Mouse (Mus musculus) liver, embryonic 14.5 days (tissue): ENCODE results near the gene Smco3. TPM values are rescaled to one million over a fixed set of nuclear protein-coding genes. Genes with fewer than 3 reads are reported as not detected.

ENCODE experiments used
- ATAC-seq: fragments of 200-750 bp; cut with Nextera tagmentation; 2 replicates; pipeline ENCODE4 v1.8.0; 2017; ENCODE audit warnings: moderate number of reproducible peaks, mild to moderate bottlenecking, moderate library complexity; ENCODE audit not compliant: insufficient read depth
- DNase-seq, 3 experiments: peaks; one replicate each; pipeline ENCODE4 v3.0.0-alpha.2; 2012 to 2013; ENCODE audit warnings: low read depth in 3 of 3, low spot score in 3 of 3
- H3K27ac ChIP-seq: fragments of 300-500 bp; sonication (generic); 2 replicates; pipeline ENCODE4 v1.5.1; 2014; ENCODE audit warnings: moderate library complexity, mild to moderate bottlenecking, control low read depth, inconsistent platforms
- H3K27me3 ChIP-seq: fragments of 300-500 bp; sonication (generic); 2 replicates; pipeline ENCODE4 v1.6.1; 2014; ENCODE audit warnings: mild to moderate bottlenecking, low read length, moderate library complexity; ENCODE audit not compliant: control insufficient read depth, insufficient read depth
- H3K36me3 ChIP-seq: fragments of 300-500 bp; sonication (generic); replicated peaks from 2 replicates; pipeline ENCODE4 v1.6.1; 2014; ENCODE audit warnings: low read depth; ENCODE audit not compliant: control insufficient read depth, insufficient read depth
- H3K4me1 ChIP-seq, 2 experiments: fragments of 200-500 bp in 1 of 2; fragments of 300-500 bp in 1 of 2; sonication (generic) in 1 of 2; replicated peaks; 2 replicates each; pipeline ENCODE4 v1.6.1; 2012 to 2014; ENCODE audit warnings: antibody characterized with exemption in 1 of 2, inconsistent platforms in 1 of 2, low read length in 1 of 2; ENCODE audit not compliant: control insufficient read depth in 2 of 2, insufficient read depth in 2 of 2
- H3K4me2 ChIP-seq: fragments of 300-500 bp; sonication (generic); 2 replicates; pipeline ENCODE4 v1.6.1; 2014; ENCODE audit warnings: low read depth, mild to moderate bottlenecking, control low read depth, moderate library complexity
- H3K4me3 ChIP-seq, 2 experiments: fragments of 200-500 bp in 1 of 2; fragments of 300-500 bp in 1 of 2; sonication (generic) in 1 of 2; 2 replicates each; pipeline ENCODE4 v1.5.1; 2012 to 2014; ENCODE audit warnings: low read depth in 2 of 2, low read length in 2 of 2, mild to moderate bottlenecking in 2 of 2, control low read depth in 1 of 2, inconsistent platforms in 1 of 2, moderate library complexity in 1 of 2; ENCODE audit not compliant: insufficient read depth in 1 of 2
- H3K9ac ChIP-seq: fragments of 300-500 bp; sonication (generic); replicated peaks from 2 replicates; pipeline ENCODE4 v1.6.1; 2014; ENCODE audit warnings: mild to moderate bottlenecking, control low read depth, moderate library complexity
- H3K9me3 ChIP-seq: fragments of 300-500 bp; sonication (generic); 2 replicates; pipeline ENCODE4 v1.6.1; 2016; ENCODE audit warnings: low read length, mixed read lengths; ENCODE audit not compliant: control insufficient read depth
- CTCF ChIP-seq: IDR thresholded peaks from 2 replicates; pipeline ENCODE4 v1.5.1; 2016; ENCODE audit warnings: antibody characterized with exemption, low read depth, control low read depth
- EP300 ChIP-seq: IDR thresholded peaks from 2 replicates; pipeline ENCODE4 v1.6.1; 2016; ENCODE audit warnings: antibody characterized with exemption, low read depth
- WGBS: fragments of 180-500 bp; shearing (Covaris S2); extraction: QIAGEN DNeasy Blood & Tissue Kit; methylation state at CpG from one replicate; pipeline ENCODE4 v1.1.7; 2014; ENCODE audit not compliant: insufficient replicate concordance; 5-methylcytosine and 5-hydroxymethylcytosine counted together
- polyA plus RNA-seq, 2 experiments: library from polyadenylated mRNA; depleted of rRNA in 1 of 2; stranded (reverse) in 1 of 2; unstranded in 1 of 2; fragments of >200 nt; fragmentation: Nextera tagmentation in 1 of 2; extraction: Ambion mirVana in 1 of 2; gene quantifications; 2 replicates each; pipeline versions ENCODE4 v1.2.1 to v1.2.3; 2012 to 2014

Smco3 gene
- polyA plus RNA-seq, 2 experiments, result 0.11 TPM; not detected in 1

GRCm38 (mm10) chr6:136855183-136855582 lies 19.9 kb upstream of the Smco3 start:
- Histone ChIP-seq H3K9me3 (no peaks in the 10 kb centered on the region), H3K27me3 (no peaks in the 10 kb centered on the region), H3K9ac (peak overlapping the region; percentile 90), H3K4me2 (peak overlapping the region; percentile 67), H3K27ac (peak overlapping the region; percentile 99), H3K36me3 (peaks cover 54% of the 10 kb centered on the region), H3K4me3 (peak overlapping the region; percentile 73 to 97), H3K4me1 (peaks cover 37 to 47% of the 10 kb centered on the region in 2 experiments)
- ATAC-seq (no peak), DNase-seq (no peak)
- TF ChIP-seq EP300 (no peak), CTCF (no peak)
- 15% methylated on average over 2 of the region's 2 CpGs for WGBS

- Histone ChIP-seq H3K27ac (no peak overlapping the region; the same call in 1 of the 2 replicates), H3K4me2 (peak overlapping the region; percentile 67)
Measured at GRCm38 (mm10) chr6:136854361-136854781, 19.1 kb upstream of the Smco3 start.

GRCm38 (mm10) chr6:136852762-136853161 lies 17.5 kb upstream of the Smco3 start:
- peak overlapping the region; percentile 7 to 9 for H3K4me3 ChIP-seq
- peak overlapping the region; percentile 33; the same call in 1 of the 2 replicates for H3K27ac ChIP-seq
- H3K9ac ChIP-seq, result peak overlapping the region; percentile 27; the same call in 1 of the 2 replicates
- peaks cover 78% of the 10 kb centered on the region for H3K36me3 ChIP-seq
- peak overlapping the region; percentile 67 for H3K4me2 ChIP-seq
- DNase-seq (no peak), ATAC-seq (no peak)
- H3K9me3 ChIP-seq, result no peaks in the 10 kb centered on the region
- no peaks in the 10 kb centered on the region for H3K27me3 ChIP-seq
- TF ChIP-seq EP300, result no peak
- TF ChIP-seq CTCF, result no peak
- peaks cover 31 to 51% of the 10 kb centered on the region in 2 experiments for H3K4me1 ChIP-seq
- 53% methylated on average over 3 of the region's 3 CpGs for WGBS

More at GRCm38 (mm10) chr6:136854361-136854781, 19.1 kb upstream of the Smco3 start:
- peak overlapping the region; percentile 90 for H3K9ac ChIP-seq
- DNase-seq (no peak), ATAC-seq (no peak)
- peaks cover 62% of the 10 kb centered on the region for H3K36me3 ChIP-seq
- peaks cover 31 to 51% of the 10 kb centered on the region in 2 experiments for H3K4me1 ChIP-seq
- H3K27me3 ChIP-seq, result no peaks in the 10 kb centered on the region
- peak overlapping the region; percentile 73 to 97 for H3K4me3 ChIP-seq
- H3K9me3 ChIP-seq, result no peaks in the 10 kb centered on the region
- TF ChIP-seq CTCF (no peak), EP300 (no peak)
- 26% methylated on average over 11 of the region's 11 CpGs for WGBS

GRCm38 (mm10) chr6:136852348-136852747 lies 17.1 kb upstream of the Smco3 start:
- H3K9me3 ChIP-seq, result no peaks in the 10 kb centered on the region
- no peak overlapping the region for H3K9ac ChIP-seq
- peaks cover 83% of the 10 kb centered on the region for H3K36me3 ChIP-seq
- ATAC-seq, result no peak
- DNase-seq, result no peak
- H3K27me3 ChIP-seq, result no peaks in the 10 kb centered on the region
- peak overlapping the region in 1 of 2 experiments; percentile 7; a peak in 2 of 4 replicates for H3K4me3 ChIP-seq
- H3K4me2 ChIP-seq, result peak overlapping the region; percentile 67
- TF ChIP-seq CTCF (no peak), EP300 (no peak)
- WGBS, result 79% methylated on average over 4 of the region's 4 CpGs
- no peak overlapping the region for H3K27ac ChIP-seq
- H3K4me1 ChIP-seq, result peaks cover 31 to 51% of the 10 kb centered on the region in 2 experiments

GRCm38 (mm10) chr6:136850267-136850666 lies 15.0 kb upstream of the Smco3 start:
- WGBS, result 50% methylated on average over 6 of the region's 6 CpGs
- H3K27ac ChIP-seq, result no peak overlapping the region; the same call in 1 of the 2 replicates
- no peak overlapping the region for H3K4me3 ChIP-seq
- H3K4me2 ChIP-seq, result no peak overlapping the region
- no peaks in the 10 kb centered on the region for H3K27me3 ChIP-seq
- H3K9me3 ChIP-seq, result no peaks in the 10 kb centered on the region
- peaks cover 31 to 51% of the 10 kb centered on the region in 2 experiments for H3K4me1 ChIP-seq
- no peak for ATAC-seq
- no peak for DNase-seq
- TF ChIP-seq CTCF (no peak), EP300 (no peak)
- H3K36me3 ChIP-seq, result peaks cover 89% of the 10 kb centered on the region
- no peak overlapping the region for H3K9ac ChIP-seq
